Mouse (Mus musculus) kidney, adult 11 months (tissue): ENCODE measurements around the gene Camk2b.

ENCODE experiments used
- DNase-seq: peaks from one replicate; pipeline ENCODE4 v3.0.0; 2022

Gene Camk2b

DNA sequence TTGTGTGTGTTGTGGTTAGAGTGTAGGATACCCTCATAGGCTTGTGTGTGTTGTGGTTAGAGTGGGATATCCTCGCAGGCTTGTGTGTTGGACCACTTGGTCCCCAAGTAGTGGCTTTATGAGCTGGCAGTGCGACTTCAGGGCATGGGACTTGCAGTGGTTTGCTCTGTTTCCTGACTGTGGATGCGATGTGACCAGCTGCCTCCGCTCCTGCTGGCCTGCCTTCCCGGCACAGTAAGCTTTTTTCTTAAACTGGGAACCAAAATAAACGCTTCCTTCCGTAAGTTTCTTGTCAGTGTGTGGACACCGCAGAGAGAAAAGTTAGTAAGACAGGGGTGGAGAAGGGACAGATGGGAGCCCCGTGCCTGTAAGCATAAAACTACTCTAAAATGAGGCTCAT, 18.0 kb downstream of the Camk2b start:
- no peak for DNase-seq

DNA sequence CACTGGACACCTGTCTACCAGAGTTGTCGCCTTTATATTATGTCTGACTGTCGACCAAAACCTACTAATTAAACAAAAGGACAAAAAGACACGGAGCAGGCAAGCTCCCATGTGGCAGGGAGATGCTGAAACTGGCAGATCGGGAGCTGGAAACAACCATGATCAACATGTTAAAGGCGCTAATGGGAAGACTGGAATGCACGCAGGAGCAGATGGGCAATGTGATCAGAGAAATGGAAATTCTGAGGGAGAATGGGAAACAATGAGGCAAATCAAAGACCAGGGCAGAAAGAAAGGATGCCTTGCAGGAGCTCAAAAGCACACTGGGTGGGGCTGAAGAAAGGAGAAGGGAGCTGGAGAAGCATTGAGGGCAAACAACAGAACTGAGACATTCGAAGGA, 27.2 kb downstream of the Camk2b start:
- DNase-seq: no peak

DNA sequence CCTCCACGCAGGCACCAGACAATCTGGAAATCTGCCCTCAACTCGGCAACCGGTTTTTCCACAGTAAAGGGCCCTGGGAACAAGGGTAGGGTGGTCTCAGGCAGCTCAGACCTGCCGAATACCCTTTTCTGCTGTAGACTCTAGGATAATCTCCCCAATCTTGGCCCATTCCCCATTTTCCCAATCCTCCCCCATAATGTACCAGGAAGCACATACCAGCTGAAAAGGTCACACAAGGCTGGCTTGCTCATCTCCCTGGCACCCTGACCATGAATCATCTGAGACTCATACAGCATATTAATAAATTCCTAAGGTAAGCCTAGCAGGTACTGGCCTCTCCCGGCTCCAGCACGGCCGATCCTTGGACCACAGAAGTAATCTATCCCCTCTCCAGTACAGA, 28.5 kb downstream of the Camk2b start:
- no peak for DNase-seq

DNA sequence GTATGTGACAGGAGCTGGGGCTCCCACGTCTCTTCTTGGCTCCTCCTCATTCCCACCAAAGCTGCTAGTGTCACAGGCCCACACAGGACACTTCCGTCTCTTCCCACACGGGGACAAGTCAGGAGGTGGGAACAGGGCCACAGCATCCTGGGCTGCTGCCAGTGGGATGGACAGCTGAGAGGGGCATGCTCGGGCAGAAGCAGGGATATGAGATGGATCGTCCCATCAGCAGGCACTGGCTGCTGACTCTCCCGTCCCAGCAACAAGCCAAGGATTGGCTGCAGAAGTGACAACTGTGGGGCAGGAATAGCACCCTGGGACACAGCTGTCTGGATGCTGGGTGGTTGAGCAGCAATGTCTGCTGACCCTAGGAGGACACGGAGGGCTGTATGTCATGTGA, 29.0 kb downstream of the Camk2b start:
- DNase-seq: no peak

DNA sequence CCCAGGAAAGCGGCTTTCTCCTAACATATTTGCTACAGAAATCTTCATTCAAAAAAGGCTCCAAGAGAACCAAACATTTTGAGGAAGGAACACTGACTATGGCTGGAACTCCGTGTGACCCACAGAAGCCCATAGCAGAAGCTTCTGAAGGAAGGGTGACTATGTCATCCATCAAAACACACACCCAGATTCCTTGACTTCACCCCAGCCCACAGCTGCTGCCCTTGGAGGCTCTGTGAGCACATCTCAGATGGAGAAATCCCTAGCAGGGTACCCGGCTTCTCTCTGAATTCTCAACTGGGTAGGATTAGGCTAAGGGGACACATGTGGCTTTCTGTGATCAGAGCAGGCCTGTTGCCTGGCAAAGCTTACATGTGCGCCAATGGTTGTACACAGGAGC, 29.7 kb downstream of the Camk2b start:
- no peak for DNase-seq

DNA sequence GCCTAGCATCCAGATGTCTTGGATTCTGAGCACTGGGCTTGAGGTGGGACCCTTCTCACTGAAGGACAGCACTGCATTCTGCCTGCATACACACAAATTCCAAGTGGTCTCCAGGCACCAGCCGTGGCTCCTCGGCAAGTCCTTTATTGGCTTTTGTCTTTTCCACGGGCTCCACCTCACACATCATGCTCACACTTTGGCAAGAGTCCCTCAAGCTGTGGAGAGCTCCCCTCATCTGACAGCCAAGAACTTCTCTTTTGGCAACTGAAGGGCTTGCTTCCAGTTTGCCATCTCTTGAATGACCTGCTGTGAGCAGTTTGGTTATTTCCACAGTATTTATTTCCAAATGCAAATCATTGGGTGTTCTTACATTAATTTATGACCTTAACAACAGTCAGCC, 30.6 kb downstream of the Camk2b start:
- DNase-seq: no peak

DNA sequence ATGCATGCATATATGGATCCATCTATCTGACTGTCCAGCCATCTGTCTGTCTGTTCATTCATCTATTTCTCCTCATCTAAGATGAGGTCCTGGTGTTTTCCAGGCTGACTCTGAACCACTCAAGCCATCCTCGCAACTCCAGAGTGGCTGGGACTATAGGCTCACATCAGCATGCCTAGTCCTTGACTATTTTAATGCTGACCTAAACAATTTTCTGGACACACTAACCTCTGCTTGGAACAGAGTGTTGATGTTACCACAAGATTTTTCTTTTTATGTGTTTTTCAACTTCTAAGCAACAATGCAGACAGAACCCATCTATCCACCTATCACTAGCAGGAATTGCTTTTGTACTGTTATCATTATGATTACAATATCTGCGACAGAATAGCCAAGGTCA, 31.4 kb downstream of the Camk2b start:
- DNase-seq: no peak

DNA sequence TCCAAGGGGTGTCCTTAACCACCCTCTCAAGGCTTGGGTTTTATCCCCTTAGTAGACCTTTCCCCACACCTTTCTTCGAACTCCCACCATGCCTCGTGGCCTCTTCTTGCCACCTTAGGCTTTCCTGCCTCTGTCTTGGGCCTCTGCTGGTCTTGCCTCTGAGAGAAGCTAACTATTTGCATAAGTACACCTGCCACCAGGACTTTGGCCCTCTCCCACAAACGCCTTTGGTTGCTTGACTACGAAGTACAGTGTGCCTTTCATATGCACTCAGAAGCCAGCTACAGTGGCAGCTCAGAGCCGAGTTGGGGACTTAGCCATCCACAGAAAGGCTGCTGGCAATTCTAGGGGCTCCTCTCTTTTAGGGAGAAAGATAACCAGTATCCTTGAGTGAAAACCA, 32.4 kb downstream of the Camk2b start:
- peak; percentile 48 for DNase-seq

DNA sequence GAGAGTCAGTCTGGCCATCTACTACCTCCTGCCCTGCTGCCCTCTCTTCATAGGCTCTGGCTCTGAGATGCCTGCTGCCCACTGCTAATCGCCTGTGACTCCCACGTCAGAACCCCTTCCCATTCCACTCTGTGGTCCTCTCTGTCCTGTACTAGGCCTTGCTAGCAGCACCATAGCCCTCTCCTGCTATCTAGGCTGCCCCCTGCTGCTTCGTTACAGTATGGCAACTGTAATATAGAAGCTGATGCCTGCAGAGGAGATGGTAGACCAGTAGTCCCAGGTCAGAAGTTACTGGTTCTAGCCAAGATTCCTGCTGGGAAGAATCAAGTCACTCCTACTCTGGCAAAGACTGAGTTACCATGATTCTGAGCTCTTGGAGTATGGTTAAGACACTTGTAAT, 33.0 kb downstream of the Camk2b start:
- DNase-seq: peak; percentile 31

DNA sequence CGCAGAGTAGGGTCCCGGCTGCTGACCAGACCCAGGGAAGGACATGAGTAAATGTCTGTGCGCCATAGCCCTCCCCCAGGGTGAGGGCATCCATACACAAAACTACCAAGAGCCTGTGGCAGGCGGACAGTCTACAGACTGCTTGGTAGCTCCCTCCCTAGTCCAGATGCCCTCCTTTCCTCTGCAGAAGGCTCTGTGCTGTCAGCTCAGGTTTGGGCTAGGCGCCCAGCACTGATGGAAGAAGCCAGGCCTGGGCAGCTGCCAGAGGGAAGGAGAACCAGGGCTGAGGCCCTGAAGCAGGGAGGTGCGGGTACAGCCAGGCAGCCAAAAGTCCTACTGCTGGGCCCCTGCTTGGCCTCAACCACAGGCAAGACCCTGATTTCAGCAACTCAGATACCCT, 35.5 kb downstream of the Camk2b start:
- DNase-seq: no peak

DNA sequence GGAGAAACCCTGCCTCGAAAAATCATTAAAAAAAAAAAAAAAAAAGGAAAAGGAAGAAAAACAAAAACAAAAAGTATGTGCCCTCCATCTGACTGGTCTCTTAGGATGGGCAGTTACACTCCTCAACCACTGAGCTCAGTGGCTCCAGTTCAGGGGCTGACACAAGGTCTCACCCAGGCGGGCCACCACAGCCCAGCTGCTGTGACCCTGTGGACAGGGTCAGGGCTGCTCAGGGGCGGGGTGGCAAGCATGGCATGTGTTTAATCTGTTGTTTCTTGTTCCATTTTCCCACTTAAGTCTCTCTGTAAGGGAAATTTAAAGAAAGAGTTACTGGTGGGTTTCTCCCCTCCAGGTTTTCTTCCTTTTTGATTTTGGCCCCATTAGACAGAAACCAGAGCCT, 36.4 kb downstream of the Camk2b start:
- no peak for DNase-seq

DNA sequence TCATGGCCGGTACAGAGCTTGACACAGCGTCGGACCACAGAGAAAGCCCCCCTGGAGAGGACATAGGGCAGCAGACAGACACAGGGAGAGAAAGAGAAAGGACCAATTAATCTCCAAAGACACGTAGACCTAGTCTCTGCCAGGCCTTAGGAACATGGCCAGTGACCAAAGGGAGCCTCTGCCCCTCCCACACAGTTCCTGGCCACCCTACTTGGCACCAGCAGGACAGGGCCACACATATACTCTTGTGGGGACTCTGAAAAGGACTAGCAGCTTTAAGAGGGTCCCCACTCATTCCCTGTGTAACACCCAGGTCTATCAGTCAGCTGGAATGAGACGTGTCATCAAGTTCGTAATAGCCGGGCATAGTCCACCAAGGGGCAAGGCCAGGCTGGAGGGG, 37.3 kb downstream of the Camk2b start:
- peak; percentile 19 for DNase-seq

DNA sequence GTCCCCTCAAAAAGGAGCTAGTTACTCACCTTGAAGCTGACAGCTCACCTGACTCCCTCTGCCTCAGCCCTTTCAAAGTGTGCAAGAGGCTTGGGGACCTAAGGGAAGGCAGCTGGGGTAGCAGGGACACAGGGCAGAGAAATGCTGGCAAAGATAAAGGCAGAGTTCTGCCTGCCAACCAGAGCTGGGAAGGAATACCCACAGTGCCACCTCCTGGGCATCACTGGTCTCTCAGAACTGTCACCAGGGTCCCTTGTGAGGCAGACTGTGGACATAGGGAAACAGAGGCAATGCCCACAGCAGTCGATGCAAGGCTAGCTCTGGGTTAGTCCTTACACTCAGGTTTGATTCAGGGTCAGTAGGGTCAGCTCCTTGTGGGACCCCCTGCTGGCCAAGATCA, 39.8 kb downstream of the Camk2b start:
- DNase-seq: no peak

DNA sequence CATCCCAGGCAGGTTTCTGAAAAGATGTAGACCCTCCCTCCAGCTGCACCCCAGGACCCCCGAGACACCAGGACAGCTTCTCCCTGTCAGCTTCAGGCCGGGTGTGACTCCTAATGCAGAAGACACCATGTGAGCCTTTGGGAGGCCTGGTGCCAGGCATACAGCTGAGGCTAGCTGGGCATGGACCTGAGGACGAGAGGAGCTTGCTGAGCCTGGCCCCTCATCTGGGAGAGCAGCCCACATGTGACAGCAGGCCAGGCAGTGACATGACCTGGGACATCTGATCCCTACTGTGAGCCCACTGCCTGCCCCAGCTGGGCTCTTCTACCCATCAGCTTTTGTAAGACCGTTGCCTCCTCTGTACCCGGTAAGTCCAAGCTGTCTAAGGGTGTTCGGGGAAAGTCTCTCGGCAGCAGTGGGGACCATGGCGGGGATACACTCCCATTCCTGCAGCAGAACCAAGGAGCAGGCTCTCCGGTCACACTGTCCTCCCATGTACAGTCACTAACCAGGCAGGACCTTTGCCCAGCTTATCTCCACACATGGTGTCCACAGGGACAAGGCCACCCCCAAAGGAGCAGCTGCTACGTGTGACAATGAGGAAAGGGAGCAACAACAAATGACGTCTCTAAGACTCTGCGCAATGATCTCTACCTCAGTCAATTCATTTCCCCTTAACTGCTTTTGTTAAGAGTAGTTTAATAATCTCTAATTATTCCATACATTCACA, 41.1 kb downstream of the Camk2b start:
- DNase-seq: no peak

DNA sequence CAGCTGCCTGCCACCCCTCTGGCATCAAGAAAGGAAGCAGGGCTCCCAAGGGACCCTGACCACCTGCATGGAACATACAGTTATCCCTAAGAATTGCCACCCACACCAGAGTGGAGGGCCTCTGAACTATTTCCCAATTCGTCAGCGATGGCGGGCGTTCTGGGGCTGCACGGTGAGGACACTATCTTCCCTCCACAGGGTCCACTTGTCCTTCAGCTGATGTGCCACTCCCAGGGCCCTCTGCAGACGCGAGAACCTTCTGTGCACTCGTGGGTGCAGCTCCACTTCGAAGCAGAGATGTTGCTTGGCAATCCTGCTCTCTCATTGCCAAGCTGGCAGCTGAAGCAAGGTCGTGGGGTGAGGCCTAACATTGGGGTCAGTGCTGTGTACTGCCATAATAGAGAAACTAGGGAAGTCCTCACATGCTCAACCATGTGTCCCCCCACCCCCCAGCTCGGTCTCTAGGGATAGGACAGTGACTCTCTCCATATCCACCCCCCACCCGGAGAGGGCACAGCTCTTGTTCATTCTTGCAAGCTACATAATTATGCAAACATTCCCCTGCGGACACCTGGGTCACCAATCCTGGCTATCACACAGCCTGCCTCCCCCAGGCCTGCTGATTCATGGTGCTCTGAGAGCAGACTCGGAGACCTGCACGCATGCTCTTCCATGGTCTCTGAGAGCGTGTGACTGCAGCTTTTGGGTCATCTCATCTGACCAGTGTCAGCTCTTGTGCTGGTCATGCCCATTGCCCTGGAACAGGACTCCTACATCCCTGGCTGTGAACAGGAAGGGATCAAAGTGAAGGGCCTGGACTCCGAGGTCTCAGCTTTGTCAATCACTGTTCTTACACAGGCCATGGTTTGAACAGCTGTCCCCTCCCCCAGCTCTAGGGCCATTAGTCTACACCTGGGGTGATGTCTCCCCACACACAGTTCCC, 45.0 kb downstream of the Camk2b start:
- no peak for DNase-seq

DNA sequence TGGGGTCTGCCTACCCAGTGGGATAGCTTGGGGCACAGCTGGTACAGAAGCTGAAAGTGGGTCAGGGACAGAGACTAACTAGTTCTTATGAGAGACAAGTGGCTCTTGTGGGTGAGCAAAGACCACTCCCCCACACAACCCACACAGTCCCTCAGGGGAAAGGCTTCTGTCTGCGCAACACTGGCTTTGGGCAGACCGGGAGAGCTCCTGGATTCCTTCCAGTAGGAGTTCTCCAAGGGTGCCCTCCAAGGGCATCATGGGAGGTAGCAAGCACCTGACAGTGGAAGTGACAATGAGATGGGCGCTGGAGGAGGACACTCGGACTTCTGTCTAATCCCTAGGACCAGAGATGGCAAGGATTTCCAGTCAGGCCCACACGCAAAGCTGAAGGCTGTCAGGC, 45.8 kb downstream of the Camk2b start:
- no peak for DNase-seq

DNA sequence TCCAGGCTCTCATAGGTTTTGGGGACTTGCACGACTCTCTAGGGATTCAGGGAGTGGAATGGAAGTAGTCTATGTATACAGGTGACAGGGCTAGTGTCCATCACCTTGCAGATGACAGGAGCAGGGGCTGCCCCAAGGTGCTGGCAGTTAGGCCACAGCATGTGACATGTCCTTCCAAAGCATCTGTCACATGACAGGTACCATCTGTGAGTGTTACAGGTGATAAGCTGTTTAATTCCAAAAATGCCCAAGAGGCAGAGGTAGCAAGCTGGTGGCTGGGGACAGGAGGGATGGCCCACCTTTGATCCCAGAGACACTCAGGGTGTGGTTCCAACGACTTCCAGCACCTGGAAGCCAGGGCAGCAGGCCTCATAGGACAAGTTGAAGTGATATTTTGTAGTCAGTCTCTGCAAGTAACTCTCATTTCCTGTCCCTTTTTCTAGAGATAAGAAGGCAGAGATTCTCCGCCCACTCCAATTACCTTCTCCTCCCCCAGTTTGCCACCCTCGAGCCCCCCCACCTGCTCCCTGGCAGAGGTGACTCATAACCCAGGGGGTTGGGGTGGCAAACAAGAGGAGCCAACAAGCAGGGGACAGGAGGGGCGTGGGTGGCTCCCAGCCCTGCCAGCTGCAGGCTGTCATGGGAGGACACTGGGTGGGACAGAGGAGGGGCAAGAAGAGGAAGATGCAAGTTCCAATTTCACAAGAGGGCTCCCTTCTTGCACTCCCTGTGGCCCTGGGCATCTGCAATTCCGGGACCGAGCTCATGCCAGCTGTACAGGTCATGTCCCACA, 47.7 kb downstream of the Camk2b start:
- no peak for DNase-seq

DNA sequence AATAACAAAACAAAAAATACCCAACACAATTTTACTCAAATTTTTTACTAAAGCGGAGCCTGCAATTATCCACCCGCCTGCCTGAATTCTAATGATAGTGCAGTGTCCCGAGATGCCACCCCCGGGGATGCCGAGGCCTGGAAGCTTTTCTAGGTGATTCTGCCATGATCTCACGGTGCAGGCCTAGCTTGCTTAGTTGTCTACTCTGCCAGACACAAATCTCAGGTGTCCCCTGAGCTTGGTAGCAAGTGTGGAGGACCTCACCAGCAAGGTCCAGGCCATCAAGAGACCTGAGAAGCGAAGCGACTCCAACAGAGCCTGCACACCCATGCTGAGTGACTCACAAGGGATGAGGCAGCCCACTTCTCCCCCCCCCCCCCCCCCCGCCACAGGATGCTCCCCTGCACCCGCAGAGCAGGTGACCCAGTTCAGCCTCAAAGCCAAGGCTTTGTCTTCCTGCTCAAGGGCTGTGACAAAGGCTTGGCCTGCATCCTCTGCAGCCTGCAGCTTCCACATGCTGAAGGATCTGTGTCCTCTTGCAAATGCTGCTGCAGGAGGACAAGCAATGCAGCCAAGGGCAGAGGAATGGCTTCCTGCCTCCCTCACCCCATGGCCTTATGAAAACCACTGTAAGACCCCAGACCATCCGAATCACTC, 48.5 kb downstream of the Camk2b start:
- no peak for DNase-seq

DNA sequence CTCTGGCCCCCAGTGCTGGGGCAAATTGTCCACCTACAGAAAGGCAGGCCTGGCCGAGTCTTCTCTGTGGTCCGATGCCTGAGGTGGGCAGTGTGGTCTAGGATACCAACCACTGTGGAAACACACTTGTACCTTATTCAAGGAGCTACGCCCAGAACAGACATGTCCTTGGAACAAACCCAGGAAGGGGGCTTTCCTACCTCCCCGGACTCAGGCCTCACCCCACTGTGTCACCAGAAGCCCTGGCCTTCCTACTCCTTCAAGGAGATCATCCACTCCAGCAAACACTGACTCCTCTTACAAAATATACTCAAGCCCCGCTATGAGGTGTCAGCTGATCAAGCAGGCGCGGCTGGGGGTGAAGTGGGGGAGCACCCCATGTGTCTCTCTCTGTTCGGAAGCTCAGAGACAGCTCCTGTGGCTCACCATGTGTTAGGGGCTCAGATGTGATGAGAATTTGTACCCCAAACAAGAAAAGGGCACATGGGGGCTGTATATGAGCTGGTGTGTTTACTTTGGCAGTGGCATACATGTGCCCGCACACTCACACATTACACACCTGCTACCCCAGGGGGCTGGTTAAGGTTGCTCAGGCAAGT, 49.3 kb downstream of the Camk2b start:
- no peak for DNase-seq

DNA sequence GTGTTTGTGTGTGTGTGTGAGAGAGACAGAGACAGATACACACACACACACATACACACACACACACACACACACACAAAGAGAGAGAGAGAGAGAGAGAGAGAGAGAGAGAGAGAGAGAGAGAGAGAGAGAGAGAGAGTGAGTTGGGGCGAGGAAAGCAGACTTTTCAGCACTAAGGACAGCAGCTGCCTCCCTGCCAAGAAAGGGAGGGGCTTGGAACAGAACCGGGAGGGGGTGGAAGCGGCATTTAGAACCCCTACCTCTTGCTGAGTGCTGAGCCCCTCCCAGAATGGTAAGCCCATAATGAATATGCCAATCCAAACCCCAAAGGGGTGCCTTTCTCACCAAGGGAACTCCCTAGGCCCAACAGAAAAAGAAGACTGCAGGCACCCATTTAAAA, 49.8 kb downstream of the Camk2b start:
- DNase-seq: no peak

DNA sequence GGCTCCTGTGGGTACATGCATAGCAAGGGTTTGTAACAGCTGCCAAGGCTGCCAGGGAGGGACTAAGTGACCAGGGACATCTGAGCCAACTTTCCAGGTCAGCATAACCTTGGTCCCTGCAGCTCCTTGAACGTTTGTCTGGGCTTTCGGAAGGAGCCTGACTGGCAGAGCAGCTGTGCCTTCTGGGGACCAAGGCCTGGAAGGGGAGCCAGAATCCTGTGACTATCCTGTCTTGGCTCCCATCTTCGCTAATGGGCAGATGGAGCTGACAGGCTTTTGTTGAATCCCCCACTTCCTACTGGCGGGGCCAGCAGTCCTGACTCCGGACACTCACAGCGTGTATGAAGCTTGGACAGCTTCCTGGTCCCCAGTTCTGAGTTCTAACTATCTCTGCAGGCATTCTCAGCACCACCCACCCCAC, 51.1 kb downstream of the Camk2b start:
- DNase-seq: no peak

DNA sequence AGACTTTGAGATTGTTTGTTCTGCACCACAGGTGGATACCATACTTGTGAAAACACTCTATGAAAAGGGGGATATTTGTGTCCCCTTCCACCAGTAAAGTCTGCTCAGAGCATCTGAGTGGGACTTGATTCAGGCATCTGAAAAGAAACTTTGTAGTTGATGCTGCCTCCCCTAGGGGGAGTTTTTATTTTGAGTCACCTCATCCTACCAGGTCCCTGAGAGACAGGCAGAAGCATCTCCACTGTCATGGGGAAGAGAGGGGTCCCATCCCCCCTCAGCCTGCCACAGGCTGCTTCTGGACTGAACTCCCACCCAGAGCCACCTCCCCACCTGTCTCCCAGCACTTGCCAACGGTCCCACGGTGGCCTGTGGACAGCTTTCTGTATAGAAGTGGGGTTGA, 52.8 kb downstream of the Camk2b start:
- DNase-seq: no peak

DNA sequence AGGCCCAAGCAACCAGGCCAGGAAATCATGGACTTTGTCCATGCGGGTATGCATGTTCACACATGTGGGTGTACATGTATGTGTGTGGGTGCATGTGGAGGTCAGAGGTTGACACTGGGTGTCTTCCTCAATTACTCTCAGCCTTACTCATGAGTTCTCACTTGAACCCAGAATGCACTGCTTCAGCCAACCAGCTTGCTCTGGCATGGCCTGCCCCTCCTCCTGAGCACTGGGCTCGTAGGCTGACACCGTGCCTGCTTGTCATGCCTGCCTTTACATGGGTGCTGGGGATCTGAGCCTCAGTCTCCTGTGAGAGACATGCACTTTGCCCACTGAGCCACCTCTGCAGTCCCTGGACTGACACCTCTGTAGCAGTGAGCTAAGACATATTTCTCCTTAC, 54.3 kb downstream of the Camk2b start:
- DNase-seq: no peak
